Comparison of ENCODE assay signal across 8 mouse cellular contexts in genomic region chr12:54200172-54200571, GRCm38 (mm10). TPM values are rescaled to one million over a fixed set of nuclear protein-coding genes. Genes with fewer than 3 reads are reported as not detected.
DNase-seq lines count a peak whose midpoint lies in the region; ATAC-seq and TF ChIP-seq lines count a peak whose summit lies in the region.

No protein-coding gene starts in this region.

- H3K4me1 ChIP-seq in cerebellum, adult 2 months (ENCODE audit: control insufficient read depth, insufficient read depth, low read length), result peaks cover 4% of the 10 kb centered on the region
- H3K4me1 ChIP-seq in liver, embryonic 12.5 days, result peaks cover 42% of the 10 kb centered on the region
- H3K4me1 ChIP-seq in cortical plate, adult 2 months (ENCODE audit: control insufficient read depth, insufficient read depth, low read length), result peaks cover 6% of the 10 kb centered on the region; the same call in 1 of the 2 replicates
- H3K4me1 ChIP-seq in limb, embryonic 14.5 days (ENCODE audit: control insufficient read depth, insufficient read depth, low read length), result peaks cover 24% of the 10 kb centered on the region

- H3K9me3 ChIP-seq in liver, embryonic 12.5 days (replicated peaks), result no peaks in the 10 kb centered on the region
- H3K9me3 ChIP-seq in limb, embryonic 14.5 days (ENCODE audit: control insufficient read depth, low read length), result no peaks in the 10 kb centered on the region

- H3K27me3 ChIP-seq in cerebellum, adult 2 months (ENCODE audit: control insufficient read depth, insufficient read depth, low read length), result peaks cover 2% of the 10 kb centered on the region; the same call in 1 of the 2 replicates
- H3K27me3 ChIP-seq in liver, embryonic 12.5 days (replicated peaks), result peaks cover 33% of the 10 kb centered on the region
- H3K27me3 ChIP-seq in limb, embryonic 14.5 days (ENCODE audit: control insufficient read depth, insufficient read depth, low read length), result peaks cover 15% of the 10 kb centered on the region

- H3K4me3 ChIP-seq in cerebellum, adult 2 months (replicated peaks; ENCODE audit: insufficient read depth, low read depth, low read length), result no peak overlapping the region
- no peak overlapping the region for H3K4me3 ChIP-seq in liver, embryonic 12.5 days
- no peak overlapping the region for H3K4me3 ChIP-seq in cortical plate, adult 2 months (ENCODE audit: insufficient read depth, low read length)
- H3K4me3 ChIP-seq in limb, embryonic 14.5 days (replicated peaks; ENCODE audit: low read length), result no peak overlapping the region

- TF ChIP-seq CTCF in cerebellum, adult 2 months (IDR thresholded peaks at IDR 0.05; ENCODE audit: borderline replicate concordance, insufficient read depth, low read depth, low read length), result peak; percentile 20; the same call in 1 of the 2 replicates
- peak; percentile 40; the same call in 1 of the 2 replicates for TF ChIP-seq CTCF in cortical plate, adult 2 months (IDR thresholded peaks at IDR 0.05; ENCODE audit: extremely low read depth, insufficient read depth, low read length)

- H3K4me2 ChIP-seq in liver, embryonic 12.5 days, result no peak overlapping the region; the same call in 1 of the 2 replicates
- no peak overlapping the region; the same call in 1 of the 2 replicates for H3K4me2 ChIP-seq in limb, embryonic 14.5 days (replicated peaks; ENCODE audit: low read depth, low read length, severe bottlenecking)

- no peak for ATAC-seq in liver, embryonic 12.5 days
- ATAC-seq in limb, embryonic 14.5 days (ENCODE audit: low FRiP score, low read depth), result no peak

- 39% methylated on average over 4 of the region's 4 CpGs for WGBS in cerebellum, adult 2 months
- WGBS in liver, embryonic 12.5 days (ENCODE audit: insufficient replicate concordance), result 29% methylated on average over 4 of the region's 4 CpGs
- WGBS in limb, embryonic 14.5 days, result 30% methylated on average over 4 of the region's 4 CpGs

- H3K27ac ChIP-seq in cerebellum, adult 2 months (ENCODE audit: insufficient read depth, low read length), result no peak overlapping the region
- no peak overlapping the region for H3K27ac ChIP-seq in liver, embryonic 12.5 days
- H3K27ac ChIP-seq in cortical plate, adult 2 months (ENCODE audit: insufficient read depth, low read length), result no peak overlapping the region
- H3K27ac ChIP-seq in limb, embryonic 14.5 days (replicated peaks; ENCODE audit: low read depth, low read length), result no peak overlapping the region

- no peak overlapping the region for H3K9ac ChIP-seq in liver, embryonic 12.5 days
- H3K9ac ChIP-seq in limb, embryonic 14.5 days (ENCODE audit: low read depth, low read length, severe bottlenecking), result no peak overlapping the region

- no peak for DNase-seq in cerebellum, adult 2 months
- DNase-seq in cerebellum, adult 11 months, result no peak
- DNase-seq in liver, result peak; percentile 38
- peak; percentile 9 for DNase-seq in limb, embryonic 14.5 days (ENCODE audit: low spot score)
- DNase-seq in spleen, postnatal 36 days (ENCODE audit: low spot score in 2 of 2), result no peak
- no peak for DNase-seq in spleen, postnatal 4 days (ENCODE audit: low spot score in 2 of 2)

- no peaks in the 10 kb centered on the region for H3K36me3 ChIP-seq in liver, embryonic 12.5 days
- H3K36me3 ChIP-seq in limb, embryonic 14.5 days (ENCODE audit: control insufficient read depth, insufficient read depth, low read length), result no peaks in the 10 kb centered on the region

- no peak for TF ChIP-seq POLR2A in cerebellum, adult 2 months (IDR thresholded peaks at IDR 0.05; ENCODE audit: borderline replicate concordance, insufficient read depth, low read length)
- no peak for TF ChIP-seq POLR2A in cortical plate, adult 2 months (IDR thresholded peaks at IDR 0.05; ENCODE audit: extremely low read depth, insufficient read depth, low read length)
- TF ChIP-seq POLR2A in limb, embryonic 14.5 days (IDR thresholded peaks at IDR 0.05; ENCODE audit: borderline replicate concordance, extremely low read depth, insufficient read depth, insufficient read length), result no peak

RNA-seq across cellular contexts. Expression of gene Egln3, which starts 3.5 kb away (rescaled TPM):
- polyA plus RNA-seq in cerebellum, adult 2 months (2012; rRNA removed), result 5.5 and 6.5 TPM in 2 replicates
- polyA plus RNA-seq in liver, embryonic 12.5 days (2016; fragmentation: Nextera tagmentation; extraction: Ambion mirVana), result 3.5 and 3.8 TPM in 2 replicates
- polyA plus RNA-seq in cortical plate, adult 2 months (2012; rRNA removed), result 5.3 and 6.3 TPM in 2 replicates
- polyA plus RNA-seq in limb, embryonic 14.5 days (2012; rRNA removed), result 7.7 and 7.8 TPM in 2 replicates
- polyA plus RNA-seq in limb, embryonic 14.5 days (2014; fragmentation: Nextera tagmentation; extraction: Ambion mirVana), result 5.6 and 7.1 TPM in 2 replicates

Comparison
In these comparisons a context has a peak if more than half of its experiments do, and no peak if none do; other contexts are left out.
1. DNase-seq: peak in liver (single experiment) and limb, embryonic 14.5 days (single experiment); none in cerebellum, adult 2 months (0 of 2), cerebellum, adult 11 months (single experiment), spleen, postnatal 36 days (0 of 2) and spleen, postnatal 4 days (0 of 2).